ENCODE assay signal across 7 mouse cellular contexts in the genomic region with DNA sequence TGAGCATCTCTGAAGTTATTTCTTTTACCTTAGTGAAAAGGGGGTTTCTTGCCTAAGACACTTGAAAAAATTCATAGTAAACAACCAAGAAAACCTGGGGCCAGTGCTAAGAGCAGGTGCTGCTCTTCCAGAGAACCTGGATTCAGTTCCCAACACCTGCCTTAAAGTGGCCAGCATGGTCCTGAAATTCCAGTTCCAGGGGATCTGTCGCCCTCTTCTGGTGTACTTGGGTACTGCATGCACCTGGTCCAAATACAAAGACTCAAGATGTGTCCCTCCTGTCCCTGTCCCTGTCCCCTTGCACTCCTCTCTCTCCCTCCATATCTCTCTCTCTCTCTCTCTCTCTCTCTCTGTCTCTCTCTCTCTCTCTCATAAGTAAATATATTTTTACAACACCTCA. TPM values are rescaled to one million over a fixed set of nuclear protein-coding genes. Genes with fewer than 3 reads are reported as not detected.
DNase-seq lines count a peak whose midpoint lies in the region; ATAC-seq and TF ChIP-seq lines count a peak whose summit lies in the region.

No protein-coding gene starts in this region.

- H3K4me1 ChIP-seq in ES-Bruce4 (ENCODE audit: control insufficient read depth, insufficient read depth, low read length) = no peaks in the 10 kb centered on the region
- H3K4me1 ChIP-seq in midbrain, embryonic 14.5 days (ENCODE audit: control insufficient read depth, insufficient read depth, low read length) = no peaks in the 10 kb centered on the region

- ATAC-seq in midbrain, embryonic 14.5 days (ENCODE audit: low FRiP score, low TSS enrichment) = no peak

- H3K27ac ChIP-seq in ES-Bruce4 (ENCODE audit: insufficient read depth, low read length) = no peak overlapping the region
- no peak overlapping the region for H3K27ac ChIP-seq in midbrain, embryonic 14.5 days (replicated peaks; ENCODE audit: low read depth, low read length)

- peak; percentile 90 for DNase-seq in ZHBTc4 (ENCODE audit: low read depth, low spot score)
- DNase-seq in embryo, embryonic 10 days (ENCODE audit: low spot score) = peak; percentile 87
- peak; percentile 88 to 93 for DNase-seq in heart, postnatal 10 days
- peak; percentile 80 for DNase-seq in left cerebral cortex, adult 11 months (ENCODE audit: low spot score)
- peak; percentile 90 for DNase-seq in midbrain, embryonic 14.5 days
- DNase-seq in spleen, postnatal 4 days (ENCODE audit: low spot score in 2 of 2) = peak; percentile 71 to 91

- no peak overlapping the region for H3K4me2 ChIP-seq in midbrain, embryonic 14.5 days (ENCODE audit: low read length)

- no peaks in the 10 kb centered on the region for H3K36me3 ChIP-seq in ES-Bruce4 (ENCODE audit: control insufficient read depth, insufficient read depth, low read length, poor library complexity, severe bottlenecking)
- no peaks in the 10 kb centered on the region for H3K36me3 ChIP-seq in midbrain, embryonic 14.5 days (ENCODE audit: control insufficient read depth, insufficient read depth, low read length)

- H3K4me3 ChIP-seq in ES-Bruce4 (ENCODE audit: low read depth, low read length) = no peak overlapping the region
- H3K4me3 ChIP-seq in midbrain, embryonic 14.5 days (replicated peaks; ENCODE audit: low read depth, low read length) = no peak overlapping the region

- TF ChIP-seq EP300 in ES-Bruce4 (IDR thresholded peaks at IDR 0.05; ENCODE audit: insufficient read depth, low read depth, low read length) = 0 out of 2 replicates have a peak, but pooled peaks have one; percentile 26

- no peak for TF ChIP-seq POLR2A in ES-Bruce4 (IDR thresholded peaks at IDR 0.05; ENCODE audit: insufficient read depth, low read length)

- H3K27me3 ChIP-seq in ES-Bruce4 (ENCODE audit: control insufficient read depth, insufficient read depth, low read length, poor library complexity, severe bottlenecking) = no peaks in the 10 kb centered on the region
- no peaks in the 10 kb centered on the region for H3K27me3 ChIP-seq in midbrain, embryonic 14.5 days (ENCODE audit: control insufficient read depth, insufficient read depth, low read length)

- peak; percentile 92 for TF ChIP-seq CTCF in ES-Bruce4 (IDR thresholded peaks at IDR 0.05; ENCODE audit: low read depth, low read length)

- intact Hi-C loops in heart, postnatal 10 days (cut with DNase I) = loop anchor here (1.0 to 2.0 kb wide), 5 partner anchors 61 to 305 kb away; partner anchors contain the start of gene B9d1

- H3K9me3 ChIP-seq in ES-Bruce4 (replicated peaks; ENCODE audit: control insufficient read depth, insufficient read depth, low read length, poor library complexity, severe bottlenecking) = no peaks in the 10 kb centered on the region
- no peaks in the 10 kb centered on the region for H3K9me3 ChIP-seq in midbrain, embryonic 14.5 days (ENCODE audit: control insufficient read depth, low read length)

- H3K9ac ChIP-seq in ES-Bruce4 (ENCODE audit: low read depth, poor library complexity, severe bottlenecking) = no peak overlapping the region
- no peak overlapping the region for H3K9ac ChIP-seq in midbrain, embryonic 14.5 days (replicated peaks; ENCODE audit: low read length)

- 4% methylated on average over 1 of the region's 1 CpGs for WGBS in midbrain, embryonic 14.5 days

RNA-seq across cellular contexts. Expression of gene Slc47a1, which starts 32.0 kb away (rescaled TPM):
- polyA plus RNA-seq in ES-Bruce4 (2011; ENCODE audit: insufficient read depth, insufficient read length, low read depth, missing spikeins) = 0.43 TPM in 1 of 2 replicates, not detected in the other
- 10 to 100 TPM; 34.7 to 35.6 TPM for total RNA-seq in heart, postnatal 10 days (2021)
- polyA plus RNA-seq in midbrain, embryonic 14.5 days (2014; fragmentation: Nextera tagmentation; extraction: Ambion mirVana) = not detected in 2 replicates

RNA-seq across cellular contexts. Expression of gene Rnf112, which starts 43.8 kb away (rescaled TPM):
- not detected in 2 replicates for polyA plus RNA-seq in ES-Bruce4 (2011; ENCODE audit: insufficient read depth, insufficient read length, low read depth, missing spikeins)
- total RNA-seq in heart, postnatal 10 days (2021) = under 1 TPM; 0.19 to 0.27 TPM
- 8.5 and 21.2 TPM in 2 replicates for polyA plus RNA-seq in midbrain, embryonic 14.5 days (2014; fragmentation: Nextera tagmentation; extraction: Ambion mirVana)
